Mouse (Mus musculus) E14TG2a.4 (cell line): ENCODE measurements around the gene Gm14443.
"Not testable (repeated sequence)": the region's sequence is repeated elsewhere in the genome, so short reads cannot be mapped to it uniquely, and the experiment has no call there.

Experiments used
- H3K27me3 ChIP-seq: 2 replicates; pipeline ENCODE4 v1.6.1; 2014; ENCODE audit warnings: low read length, control low read depth; ENCODE audit not compliant: insufficient read depth
- H3K36me3 ChIP-seq: 2 replicates; pipeline ENCODE4 v1.6.1; 2014; ENCODE audit warnings: low read length, control low read depth; ENCODE audit not compliant: insufficient read depth
- H3K4me1 ChIP-seq: replicated peaks from 2 replicates; pipeline ENCODE4 v1.6.1; 2014; ENCODE audit warnings: low read depth, low read length, control low read depth
- H3K4me3 ChIP-seq: replicated peaks from 2 replicates; pipeline ENCODE4 v1.5.1; 2014; ENCODE audit warnings: mild to moderate bottlenecking, low read length
- H3K9me3 ChIP-seq: 2 replicates; pipeline ENCODE4 v1.6.1; 2014; ENCODE audit warnings: low read length, control low read depth
- CTCF ChIP-seq: conservative IDR thresholded peaks from 2 replicates; pipeline ENCODE4 v1.5.1; 2014; ENCODE audit warnings: low read length
- NANOG ChIP-seq: IDR thresholded peaks from 2 replicates; pipeline ENCODE4 v1.6.1; 2014; ENCODE audit warnings: borderline replicate concordance, low read length, mixed read lengths
- POU5F1 ChIP-seq: IDR thresholded peaks from 2 replicates; pipeline ENCODE4 v1.6.1; 2014; ENCODE audit warnings: low read length, borderline replicate concordance

Gene Gm14443

GRCm38 (mm10) chr2:175175401-175176180 lies at the start of gene Gm14443:
Gene Gm14443 (minus strand): TSS chr2:175175871.
- Histone ChIP-seq H3K36me3 (peaks cover 27% of the 10 kb centered on the region), H3K4me3 (peak within 1 kb of the TSS; percentile 85), H3K4me1 (peaks cover 24% of the 10 kb centered on the region)
- H3K27me3 ChIP-seq, H3K9me3 ChIP-seq: not testable (repeated sequence)

GRCm38 (mm10) chr2:175206732-175207131 lies 31.1 kb upstream of the Gm14443 start, which contains the start of gene Gm14391:
Gene Gm14391 (minus strand): TSS chr2:175206917.
- H3K27me3 ChIP-seq, H3K36me3 ChIP-seq, H3K9me3 ChIP-seq, H3K4me1 ChIP-seq, H3K4me3 ChIP-seq: not testable (repeated sequence)

GRCm38 (mm10) chr2:175179008-175179407 lies 3.3 kb upstream of the Gm14443 start:
- H3K4me3 ChIP-seq, H3K27me3 ChIP-seq, H3K36me3 ChIP-seq, H3K9me3 ChIP-seq: not testable (repeated sequence)
- peaks cover 14% of the 10 kb centered on the region for H3K4me1 ChIP-seq

- Histone ChIP-seq H3K36me3 (peaks cover 24% of the 10 kb centered on the region), H3K4me1 (peaks cover 24% of the 10 kb centered on the region), H3K27me3 (no peaks in the 10 kb centered on the region), H3K9me3 (no peaks in the 10 kb centered on the region), H3K4me3 (peak overlapping the region; percentile 70)
- TF ChIP-seq NANOG (no peak), POU5F1 (no peak)
Measured at GRCm38 (mm10) chr2:175176312-175176711, 641 bp upstream of the Gm14443 start.

GRCm38 (mm10) chr2:175174058-175174457 lies 1.6 kb downstream of the Gm14443 start:
- Histone ChIP-seq H3K4me1 (peaks cover 24% of the 10 kb centered on the region), H3K4me3 (0 out of 2 replicates have a peak overlapping the region, but pooled peaks have one; percentile 85), H3K36me3 (peaks cover 35% of the 10 kb centered on the region)
- H3K9me3 ChIP-seq, H3K27me3 ChIP-seq: not testable (repeated sequence)

- H3K4me3 ChIP-seq, H3K27me3 ChIP-seq, H3K9me3 ChIP-seq: not testable (repeated sequence)
- Histone ChIP-seq H3K36me3 (peaks cover 42% of the 10 kb centered on the region), H3K4me1 (peaks cover 24% of the 10 kb centered on the region)
Measured at GRCm38 (mm10) chr2:175172906-175173595, 2.6 kb downstream of the Gm14443 start.

- peaks cover 24% of the 10 kb centered on the region for H3K4me1 ChIP-seq
- H3K4me3 ChIP-seq, result no peak overlapping the region
- H3K36me3 ChIP-seq, result peaks cover 51% of the 10 kb centered on the region
- H3K9me3 ChIP-seq, result peaks cover 15% of the 10 kb centered on the region
- no peak for TF ChIP-seq POU5F1
- TF ChIP-seq NANOG, result no peak
- TF ChIP-seq CTCF, result no peak
- H3K27me3 ChIP-seq, result no peaks in the 10 kb centered on the region
Measured at GRCm38 (mm10) chr2:175172123-175172522, 3.5 kb downstream of the Gm14443 start.

GRCm38 (mm10) chr2:175166870-175167269 lies 8.8 kb downstream of the Gm14443 start:
- peaks cover 54% of the 10 kb centered on the region for H3K36me3 ChIP-seq
- H3K4me3 ChIP-seq, H3K4me1 ChIP-seq, H3K27me3 ChIP-seq: not testable (repeated sequence)
- H3K9me3 ChIP-seq, result peaks cover 57% of the 10 kb centered on the region

GRCm38 (mm10) chr2:175165110-175165509 lies 10.6 kb downstream of the Gm14443 start:
- Histone ChIP-seq H3K36me3 (peaks cover 41% of the 10 kb centered on the region), H3K9me3 (peaks cover 72% of the 10 kb centered on the region)
- H3K27me3 ChIP-seq, H3K4me3 ChIP-seq, H3K4me1 ChIP-seq: not testable (repeated sequence)

GRCm38 (mm10) chr2:175161438-175161837 lies 14.2 kb downstream of the Gm14443 start:
- not testable (repeated sequence) for H3K27me3 ChIP-seq, H3K4me1 ChIP-seq, H3K4me3 ChIP-seq
- Histone ChIP-seq H3K9me3 (peaks cover 87% of the 10 kb centered on the region), H3K36me3 (peaks cover 24% of the 10 kb centered on the region)
